Mouse (Mus musculus) heart, embryonic 10.5 days (tissue): ENCODE results near the gene Socs4. TPM values are rescaled to one million over a fixed set of nuclear protein-coding genes. Genes with fewer than 3 reads are reported as not detected.
A peak's percentile ranks its signal among the peaks of the same experiment; 100 is the strongest.
"Not testable (repeated sequence)": the region's sequence is repeated elsewhere in the genome, so short reads cannot be mapped to it uniquely, and the experiment has no call there.

Experiments
- DNase-seq: peaks from one replicate; pipeline ENCODE4 v3.0.0-alpha.2; 2017; ENCODE audit warnings: low spot score
- H3K27ac ChIP-seq: fragments of 300-500 bp; sonication (generic); 2 replicates; pipeline ENCODE4 v1.5.1; 2016; ENCODE audit warnings: mild to moderate bottlenecking
- H3K27me3 ChIP-seq: fragments of 300-500 bp; sonication (generic); 2 replicates; pipeline ENCODE4 v1.6.1; 2016; ENCODE audit warnings: mild to moderate bottlenecking; ENCODE audit not compliant: poor library complexity, insufficient read depth, severe bottlenecking
- H3K36me3 ChIP-seq: fragments of 300-500 bp; sonication (generic); 2 replicates; pipeline ENCODE4 v1.6.1; 2016; ENCODE audit warnings: mild to moderate bottlenecking, moderate library complexity
- H3K4me1 ChIP-seq: fragments of 300-500 bp; sonication (generic); 2 replicates; pipeline ENCODE4 v1.6.1; 2016; ENCODE audit warnings: mild to moderate bottlenecking
- H3K4me3 ChIP-seq: fragments of 300-500 bp; sonication (generic); 2 replicates; pipeline ENCODE4 v1.5.1; 2016; ENCODE audit warnings: mild to moderate bottlenecking, moderate library complexity
- H3K9me3 ChIP-seq: fragments of 300-500 bp; sonication (generic); 2 replicates; pipeline ENCODE4 v1.6.1; 2016; ENCODE audit warnings: mild to moderate bottlenecking, moderate library complexity
- WGBS: fragments of 180-500 bp; shearing (Covaris S2); methylation state at CpG from one replicate; pipeline ENCODE4 v1.1.7; 2016; 5-methylcytosine and 5-hydroxymethylcytosine counted together
- polyA plus RNA-seq: library from polyadenylated mRNA; unstranded; fragments of >200 nt; fragmentation: Nextera tagmentation; extraction: Ambion mirVana; gene quantifications from 2 replicates; pipeline ENCODE4 v1.2.1, GENCODE M21; 2016

The Socs4 gene
- polyA plus RNA-seq, 1 experiment from 2014 or later = 3.3 TPM

DNA sequence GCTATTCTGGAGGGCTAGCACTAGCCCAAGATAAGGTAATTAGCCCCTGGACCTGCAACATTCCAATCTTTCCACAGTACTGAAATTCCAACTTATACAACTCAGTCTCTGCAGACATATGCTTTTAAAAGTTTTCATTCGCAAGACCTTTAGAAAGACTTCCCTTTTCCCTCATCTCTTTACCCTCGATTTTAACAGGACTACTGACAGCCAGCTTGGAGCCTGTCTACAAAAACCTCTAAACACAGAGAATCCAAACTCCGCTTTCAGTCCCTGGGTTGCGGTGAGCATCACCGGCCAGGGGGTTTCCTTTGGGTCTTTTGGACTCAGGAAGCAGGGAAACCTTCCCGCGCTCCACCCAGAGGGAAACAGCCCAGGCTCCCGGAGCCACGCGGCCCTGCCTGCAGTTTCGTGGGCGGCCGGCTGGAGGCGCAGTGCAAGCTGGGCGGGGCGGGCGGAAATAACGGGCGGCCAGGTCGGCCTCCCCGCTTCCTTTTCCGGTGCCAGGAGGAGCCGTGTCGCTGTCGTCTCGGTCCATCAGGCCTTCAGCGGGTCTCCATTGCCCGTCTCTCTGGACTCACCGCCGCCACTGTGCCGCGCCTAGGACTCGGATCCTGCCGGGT is 21.2 kb downstream of the Socs4 start, which contains the start of gene Mapk1ip1l:
Gene Mapk1ip1l, plus strand, starts transcription at position 482 of the 623 bp plus-strand sequence.
- Histone ChIP-seq H3K27ac (peak within 1 kb of the TSS; percentile 100), H3K4me1 (peaks cover 14% of the 10 kb centered on the region), H3K36me3 (peaks cover 11% of the 10 kb centered on the region), H3K4me3 (peak within 1 kb of the TSS; percentile 100), H3K9me3 (no peaks in the 10 kb centered on the region), H3K27me3 (no peaks in the 10 kb centered on the region)
- WGBS = under 1% methylated on average over 34 of the region's 34 CpGs
- peak; percentile 96 for DNase-seq

DNA sequence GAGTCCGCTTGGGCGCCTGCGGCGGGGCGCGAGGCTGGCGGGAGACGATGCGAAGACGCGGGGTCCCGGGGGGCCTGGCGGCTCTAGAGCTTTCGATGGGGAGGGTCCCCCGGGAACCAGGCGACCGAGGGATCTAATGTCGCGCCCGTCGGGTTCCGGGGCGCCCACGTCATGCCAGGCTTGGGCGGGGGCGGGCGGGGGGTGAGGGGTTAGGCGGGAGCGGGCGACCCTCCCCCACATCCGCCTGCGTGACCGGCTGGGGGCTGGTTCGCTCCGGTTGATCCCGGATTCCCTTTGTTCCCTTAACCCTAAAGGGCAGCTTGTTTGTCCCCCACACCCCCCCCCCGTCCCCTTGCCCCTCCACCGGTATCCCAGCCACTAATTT is 21.7 kb downstream of the Socs4 start:
- DNase-seq = no peak
- no peaks in the 10 kb centered on the region for H3K27me3 ChIP-seq

GRCm38 (mm10) chr14:47298819-47299261 is 22.1 kb downstream of the Socs4 start:
- Histone ChIP-seq H3K4me1 (peaks cover 14% of the 10 kb centered on the region), H3K27me3 (no peaks in the 10 kb centered on the region), H3K27ac (peak overlapping the region; percentile 100), H3K9me3 (no peaks in the 10 kb centered on the region), H3K4me3 (peak overlapping the region; percentile 100), H3K36me3 (peaks cover 17% of the 10 kb centered on the region)
- WGBS = under 1% methylated on average over 15 of the region's 15 CpGs
- no peak for DNase-seq

More for the DNA sequence above, 21.7 kb downstream of the Socs4 start:
- 1% methylated on average over 38 of the region's 38 CpGs for WGBS
- Histone ChIP-seq H3K9me3 (no peaks in the 10 kb centered on the region), H3K4me1 (peaks cover 14% of the 10 kb centered on the region), H3K27ac (peak overlapping the region; percentile 100), H3K36me3 (peaks cover 16% of the 10 kb centered on the region), H3K4me3 (peak overlapping the region; percentile 100)

DNA sequence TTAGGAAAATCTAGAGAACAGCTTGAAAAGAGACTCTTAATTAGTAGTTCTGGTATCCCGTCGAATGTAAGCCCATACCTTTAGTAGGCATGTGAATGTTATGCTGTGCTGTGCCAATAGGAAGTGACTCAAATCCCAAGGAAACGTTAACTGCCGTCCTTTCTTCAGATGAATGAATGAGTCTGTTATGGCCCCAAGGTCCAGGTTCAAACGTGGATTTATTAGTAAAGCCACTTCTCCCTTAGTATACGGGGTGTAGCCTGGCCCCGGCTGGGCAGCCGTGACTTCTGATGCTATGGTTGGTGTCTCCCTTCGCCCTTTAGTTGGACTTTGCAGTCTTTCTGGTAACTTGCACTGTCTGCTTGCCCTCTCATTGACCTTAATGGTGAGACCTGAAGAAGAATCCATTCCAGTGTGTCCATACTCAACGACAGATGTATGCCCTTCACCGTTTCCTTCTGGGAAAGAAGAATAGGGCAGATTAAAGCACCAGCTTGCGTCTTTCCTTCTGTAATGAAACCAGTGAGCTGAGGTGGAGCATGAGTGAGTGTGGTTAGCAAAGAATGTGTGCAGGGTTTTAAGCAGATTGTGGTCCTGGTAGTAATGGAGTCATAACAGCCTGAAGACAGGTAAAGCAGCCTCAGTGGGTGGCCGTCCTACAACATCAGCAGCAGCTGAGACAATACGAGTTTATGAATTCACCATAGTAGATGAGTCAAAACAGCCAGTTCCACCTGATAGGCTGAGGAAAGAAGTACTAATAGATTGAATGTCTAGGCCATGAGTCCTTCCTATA is 26.4 kb downstream of the Socs4 start:
- Histone ChIP-seq H3K4me1 (peaks cover 8% of the 10 kb centered on the region), H3K36me3 (peaks cover 32% of the 10 kb centered on the region), H3K27me3 (no peaks in the 10 kb centered on the region), H3K9me3 (no peaks in the 10 kb centered on the region), H3K27ac (no peak overlapping the region), H3K4me3 (no peak overlapping the region)
- WGBS = 81% methylated on average over 14 of the region's 14 CpGs
- DNase-seq = peak; percentile 56

DNA sequence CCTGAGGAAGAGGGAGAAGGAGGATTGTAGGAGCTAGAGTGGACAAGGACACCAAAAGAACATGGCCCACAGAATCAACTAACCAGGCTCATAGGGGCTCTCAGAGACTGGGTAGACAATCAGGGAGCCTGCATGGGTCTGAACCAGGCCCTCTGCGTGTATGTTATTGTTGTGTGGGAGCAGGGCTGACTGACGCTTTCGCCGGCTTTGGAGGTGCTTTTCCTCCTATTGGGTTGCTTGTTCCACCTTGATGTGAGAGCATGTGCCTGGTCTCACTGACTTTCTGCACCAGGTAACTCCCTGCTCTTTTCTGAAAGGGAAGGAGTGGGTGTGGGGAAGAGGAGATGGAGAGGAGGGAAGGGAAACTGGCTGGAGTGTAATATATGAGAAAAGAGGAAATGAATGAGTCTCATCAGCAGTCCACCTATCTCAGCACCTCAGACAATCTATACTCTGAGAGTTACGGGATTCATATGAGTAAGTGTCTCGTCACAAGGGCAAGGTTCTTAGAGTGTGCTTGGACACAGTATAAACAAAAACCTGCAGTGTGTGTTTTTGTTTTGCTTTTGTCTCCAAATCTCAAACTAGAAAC is 28.2 kb downstream of the Socs4 start:
- no peak overlapping the region for H3K4me3 ChIP-seq
- DNase-seq = peak; percentile 56
- peaks cover 44% of the 10 kb centered on the region for H3K36me3 ChIP-seq
- peaks cover under 1% of the 10 kb centered on the region for H3K4me1 ChIP-seq
- H3K27me3 ChIP-seq = no peaks in the 10 kb centered on the region
- H3K9me3 ChIP-seq = no peaks in the 10 kb centered on the region
- 88% methylated on average over 6 of the region's 6 CpGs for WGBS
- H3K27ac ChIP-seq = no peak overlapping the region

GRCm38 (mm10) chr14:47305933-47306332 is 29.2 kb downstream of the Socs4 start:
- Histone ChIP-seq H3K27ac (no peak overlapping the region), H3K9me3 (no peaks in the 10 kb centered on the region), H3K36me3 (peaks cover 55% of the 10 kb centered on the region), H3K4me1 (no peaks in the 10 kb centered on the region), H3K4me3 (no peak overlapping the region), H3K27me3 (no peaks in the 10 kb centered on the region)
- WGBS = 82% methylated on average over 4 of the region's 4 CpGs
- no peak for DNase-seq

- no peaks in the 10 kb centered on the region for H3K27me3 ChIP-seq
- no peaks in the 10 kb centered on the region for H3K4me1 ChIP-seq
- H3K4me3 ChIP-seq = no peak overlapping the region
- 84% methylated on average over 3 of the region's 3 CpGs for WGBS
- H3K36me3 ChIP-seq = peaks cover 63% of the 10 kb centered on the region
- H3K9me3 ChIP-seq = no peaks in the 10 kb centered on the region
- no peak overlapping the region for H3K27ac ChIP-seq
- peak; percentile 45 for DNase-seq
Measured at GRCm38 (mm10) chr14:47307669-47308068, 30.9 kb downstream of the Socs4 start.

DNA sequence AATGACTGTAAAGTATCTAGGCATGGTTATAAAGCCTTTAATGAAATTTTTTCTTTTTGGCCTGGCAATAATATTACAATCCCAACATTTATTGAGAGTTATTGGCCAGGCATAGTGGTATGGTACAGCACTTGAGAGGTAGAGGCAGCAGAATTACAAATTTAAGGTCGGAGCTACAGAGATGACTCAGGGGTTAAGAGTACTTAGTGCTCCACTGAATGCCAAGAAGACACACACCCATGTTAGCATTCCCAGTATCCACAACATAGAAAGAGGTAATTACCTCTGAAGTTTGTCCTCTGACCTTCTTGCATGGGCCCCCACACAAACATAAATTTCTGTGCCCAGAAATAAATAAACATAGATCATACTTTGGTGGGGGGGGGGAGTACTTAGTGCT is 32.3 kb downstream of the Socs4 start:
- no peak for DNase-seq
- WGBS = 88% methylated on average over 1 of the region's 1 CpGs
- no peaks in the 10 kb centered on the region for H3K27me3 ChIP-seq
- peaks cover 69% of the 10 kb centered on the region for H3K36me3 ChIP-seq
- no peaks in the 10 kb centered on the region for H3K9me3 ChIP-seq
- no peak overlapping the region for H3K4me3 ChIP-seq
- H3K27ac ChIP-seq = no peak overlapping the region
- H3K4me1 ChIP-seq = no peaks in the 10 kb centered on the region

DNA sequence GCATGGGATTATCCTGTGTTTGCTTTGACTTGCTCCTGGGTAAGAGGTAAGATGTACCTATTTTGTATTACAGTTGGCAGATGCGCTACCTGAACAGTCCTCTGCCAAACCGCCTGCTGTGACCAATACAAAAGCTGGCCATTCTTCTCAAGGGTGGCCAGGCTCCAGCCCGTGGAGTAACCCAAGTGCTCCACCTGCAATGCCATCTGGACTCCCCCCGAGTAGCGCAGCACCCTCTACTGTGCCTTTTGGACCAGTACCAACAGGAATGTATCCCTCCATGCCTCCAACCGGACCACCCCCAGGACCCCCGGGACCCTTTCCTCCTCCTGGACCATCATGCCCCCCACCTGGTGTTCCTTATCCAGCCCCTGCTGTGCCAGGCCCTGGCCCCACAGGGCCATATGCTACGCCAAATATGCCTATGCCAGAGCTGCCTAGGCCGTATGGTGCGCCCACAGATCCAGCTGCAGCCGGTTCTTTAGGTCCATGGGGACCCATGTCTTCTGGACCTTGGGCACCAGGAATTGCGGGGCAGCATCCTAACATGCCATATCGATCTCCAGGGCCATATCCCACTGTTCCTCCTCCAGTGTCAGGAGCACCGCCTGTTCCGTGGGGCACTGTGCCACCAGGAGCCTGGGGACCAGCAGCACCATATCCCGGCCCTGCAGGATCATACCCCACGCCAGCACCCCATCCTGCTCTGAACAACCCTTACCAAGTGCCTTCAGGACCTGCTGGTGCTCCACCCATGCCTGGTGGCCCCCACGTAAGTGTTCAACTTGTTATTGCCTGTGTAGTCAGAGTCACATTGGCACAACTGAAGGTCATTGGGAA is 33.8 kb downstream of the Socs4 start:
- no peak overlapping the region for H3K4me3 ChIP-seq
- peaks cover 77% of the 10 kb centered on the region for H3K36me3 ChIP-seq
- 96% methylated on average over 18 of the region's 18 CpGs for WGBS
- H3K4me1 ChIP-seq = no peaks in the 10 kb centered on the region
- H3K27me3 ChIP-seq = no peaks in the 10 kb centered on the region
- no peak overlapping the region for H3K27ac ChIP-seq
- no peaks in the 10 kb centered on the region for H3K9me3 ChIP-seq
- DNase-seq = peak; percentile 54

- Histone ChIP-seq H3K27ac (no peak overlapping the region), H3K27me3 (no peaks in the 10 kb centered on the region), H3K9me3 (no peaks in the 10 kb centered on the region), H3K4me3 (no peak overlapping the region), H3K4me1 (no peaks in the 10 kb centered on the region), H3K36me3 (peaks cover 68% of the 10 kb centered on the region)
- WGBS = 96% methylated on average over 5 of the region's 5 CpGs
- DNase-seq = peak; percentile 16
Measured at GRCm38 (mm10) chr14:47319362-47319761, 42.6 kb downstream of the Socs4 start.

- not testable (repeated sequence) for H3K4me3 ChIP-seq, DNase-seq, H3K27me3 ChIP-seq, H3K27ac ChIP-seq, H3K9me3 ChIP-seq, H3K4me1 ChIP-seq
- peaks cover 66% of the 10 kb centered on the region for H3K36me3 ChIP-seq
- WGBS = 79% methylated on average over 7 of the region's 8 CpGs
Measured at GRCm38 (mm10) chr14:47321581-47321980, 44.9 kb downstream of the Socs4 start.

DNA sequence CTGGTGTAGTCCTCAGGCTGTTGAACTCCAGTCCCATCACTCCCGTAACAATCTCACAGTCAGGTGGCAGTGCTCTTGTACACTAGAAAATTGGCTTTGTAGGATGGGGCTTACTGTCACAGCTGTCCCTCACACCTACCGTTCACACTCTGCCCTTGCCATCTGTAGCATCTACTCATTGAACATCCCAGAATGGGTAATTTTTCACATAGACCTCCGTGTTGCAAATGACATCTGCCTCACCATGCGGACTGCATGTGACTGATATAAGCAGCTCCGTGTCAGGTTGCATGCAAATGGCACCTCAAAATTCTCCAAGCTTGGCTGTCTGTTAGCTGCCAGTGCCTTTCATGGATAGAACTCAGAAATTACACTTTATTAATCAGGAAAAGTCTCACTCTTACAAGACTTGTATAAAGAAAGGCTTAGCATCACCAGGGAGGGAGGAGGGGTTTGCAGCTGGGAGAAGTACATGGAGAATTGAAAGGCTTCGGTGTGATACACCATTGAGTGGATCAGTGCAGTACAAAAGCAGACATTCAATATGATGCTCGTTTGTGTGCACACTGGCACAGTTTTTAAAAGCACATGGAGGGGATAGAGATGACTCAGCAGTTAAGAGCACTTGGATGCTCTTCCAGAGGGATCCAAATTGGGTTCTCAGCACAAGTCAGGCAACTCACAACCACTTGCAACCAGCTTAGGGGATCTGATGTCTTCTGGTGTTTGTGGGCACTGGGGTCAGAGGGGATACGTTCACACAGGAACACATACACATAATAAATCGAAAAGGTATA is 49.4 kb downstream of the Socs4 start:
- peaks cover 30% of the 10 kb centered on the region for H3K36me3 ChIP-seq
- H3K4me1 ChIP-seq = peaks cover 9% of the 10 kb centered on the region; the same call in 1 of the 2 replicates
- DNase-seq = no peak
- H3K27me3 ChIP-seq = no peaks in the 10 kb centered on the region
- 88% methylated on average over 9 of the region's 9 CpGs for WGBS
- no peaks in the 10 kb centered on the region for H3K9me3 ChIP-seq
- H3K4me3 ChIP-seq = no peak overlapping the region
- no peak overlapping the region for H3K27ac ChIP-seq
